Mouse (Mus musculus) lung, adult 18-20 months (tissue): ENCODE measurements around the gene Naa16.
A peak's percentile ranks its signal among the peaks of the same experiment; 100 is the strongest.

Experiments used
- DNase-seq, 2 experiments: peaks; one replicate each; pipeline ENCODE4 v3.0.0; 2022; ENCODE audit warnings: mixed read lengths in 2 of 2

Naa16 gene

DNA sequence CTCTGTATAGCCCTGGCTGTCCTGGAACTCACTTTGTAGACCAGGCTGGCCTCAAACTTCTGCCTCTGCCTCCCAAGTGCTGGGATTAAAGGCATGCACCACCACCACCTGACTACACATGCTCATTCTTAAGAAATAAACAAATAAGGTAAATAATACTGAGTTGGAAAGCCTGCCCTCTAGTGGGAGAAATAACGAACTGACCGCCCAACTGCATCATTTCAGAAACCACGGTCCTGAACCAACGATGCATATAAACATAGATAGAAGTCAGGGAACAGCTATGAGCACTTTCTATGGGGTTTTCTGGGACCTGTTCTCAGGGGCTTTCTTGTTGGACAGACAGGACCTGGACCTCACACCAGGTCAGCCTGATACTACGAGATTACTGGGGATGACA is 63.5 kb downstream of the Naa16 start:
- DNase-seq: peak in 1 of 2 experiments; percentile 24

DNA sequence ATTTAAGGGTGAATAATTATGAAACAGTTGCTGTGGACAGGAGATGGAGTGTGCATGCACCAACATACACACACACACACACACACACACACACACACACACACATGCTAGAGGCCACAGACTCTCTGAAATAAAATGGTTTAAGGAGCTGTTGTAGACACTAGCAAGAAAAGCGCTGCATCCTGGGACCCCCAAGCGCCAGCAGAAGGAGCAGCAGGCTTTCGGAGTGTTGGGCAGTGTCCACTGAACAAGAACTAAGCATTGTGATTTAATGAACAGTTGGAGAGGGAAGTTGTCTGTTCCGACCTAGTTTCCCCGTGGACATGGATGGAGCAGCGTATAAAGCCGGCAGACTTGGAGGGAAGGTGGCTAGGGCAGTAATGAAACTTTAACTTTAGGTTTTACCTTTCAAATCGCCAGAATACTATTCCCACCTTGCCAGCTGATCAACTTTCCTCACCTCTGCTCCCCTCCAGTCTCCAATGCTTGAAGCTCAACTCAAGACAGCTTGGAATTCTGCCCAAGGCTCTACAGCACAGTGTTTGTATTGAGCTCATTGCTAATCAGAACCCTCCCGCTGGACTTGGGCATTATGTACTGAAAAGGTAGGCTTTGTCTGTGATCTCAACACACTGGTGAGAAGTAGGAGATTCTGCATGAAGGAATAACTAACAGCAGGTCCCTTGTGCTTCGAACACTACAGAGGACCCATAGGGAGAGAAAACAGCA is 66.3 kb downstream of the Naa16 start:
- DNase-seq: peak in 1 of 2 experiments; percentile 20

DNA sequence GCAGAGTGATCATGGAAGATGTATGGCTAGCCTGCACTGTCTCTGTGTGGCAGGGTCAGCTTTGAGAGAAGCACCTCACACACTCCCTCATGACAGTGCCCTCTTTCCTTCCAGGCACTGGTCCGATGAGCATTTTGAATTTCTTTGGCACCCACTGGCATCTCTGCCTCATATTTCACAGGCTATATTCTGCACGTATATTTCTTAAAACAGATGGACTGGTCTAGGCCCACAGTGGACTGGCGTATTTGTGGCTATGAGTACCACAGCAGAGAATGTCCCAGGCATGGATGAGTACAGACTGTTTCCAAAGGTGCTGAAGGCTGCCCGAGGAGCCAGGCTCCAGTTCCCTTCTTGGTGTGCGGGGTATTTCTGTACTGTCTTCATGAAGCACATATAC is 68.7 kb downstream of the Naa16 start:
- DNase-seq: no peak

DNA sequence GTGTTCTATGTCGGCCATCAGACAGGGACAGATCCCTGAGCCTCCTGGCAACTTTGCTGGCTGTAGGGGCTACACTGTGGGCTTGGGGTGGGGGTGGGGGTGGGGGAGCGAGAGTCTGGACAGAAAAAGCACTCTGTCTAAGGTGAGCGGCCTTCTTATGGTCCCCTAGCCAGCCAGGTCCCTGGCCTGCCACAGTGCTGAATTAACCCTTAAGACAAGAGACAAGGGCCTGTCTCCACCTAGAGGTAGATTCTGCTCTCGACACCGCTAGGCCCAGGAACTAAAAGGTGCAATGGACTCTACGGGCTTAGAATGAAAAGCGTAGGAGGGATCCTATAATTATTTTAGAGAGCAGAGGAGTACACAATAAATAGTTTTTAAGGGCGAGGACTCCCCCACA is 69.4 kb downstream of the Naa16 start:
- DNase-seq: peak; percentile 28 to 53

DNA sequence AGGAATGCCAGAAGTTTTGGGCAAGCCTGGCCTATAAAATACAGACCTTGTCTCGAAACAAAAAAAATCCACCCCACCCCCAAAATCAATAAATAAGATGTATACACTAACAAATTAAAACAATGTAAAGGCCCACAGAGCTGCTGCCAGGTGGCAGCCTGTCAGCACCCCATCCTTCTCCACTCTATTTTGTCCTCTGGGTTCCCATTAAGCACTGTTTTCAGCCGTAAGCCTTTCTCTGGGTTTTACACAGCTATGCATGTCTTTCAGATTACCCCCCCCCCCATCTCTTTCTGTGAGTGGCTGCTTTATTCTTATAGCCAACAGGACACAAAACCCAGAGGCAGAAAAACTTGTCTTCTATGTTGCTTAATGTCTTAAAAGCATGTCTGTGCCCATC is 73.0 kb downstream of the Naa16 start:
- DNase-seq: no peak

DNA sequence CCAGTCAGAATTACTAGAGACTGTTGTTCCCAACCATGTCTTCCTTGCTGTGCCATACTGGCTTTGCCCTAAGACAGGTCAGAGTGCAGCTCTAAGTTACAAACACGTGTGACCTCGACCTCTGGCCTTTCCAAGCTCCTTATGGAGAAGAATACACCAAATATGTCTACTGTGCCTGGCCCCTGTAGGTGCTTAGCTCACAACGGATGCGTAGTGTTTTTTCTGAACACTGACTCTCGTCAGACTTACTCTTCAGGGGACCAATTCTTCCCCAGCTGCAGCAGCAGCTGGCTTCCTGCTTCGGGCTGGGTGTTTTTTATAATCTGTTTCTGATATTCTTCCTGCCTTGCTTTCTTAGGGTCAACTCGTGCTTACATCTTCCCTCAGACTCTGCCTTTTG is 74.7 kb downstream of the Naa16 start:
- DNase-seq: no peak

DNA sequence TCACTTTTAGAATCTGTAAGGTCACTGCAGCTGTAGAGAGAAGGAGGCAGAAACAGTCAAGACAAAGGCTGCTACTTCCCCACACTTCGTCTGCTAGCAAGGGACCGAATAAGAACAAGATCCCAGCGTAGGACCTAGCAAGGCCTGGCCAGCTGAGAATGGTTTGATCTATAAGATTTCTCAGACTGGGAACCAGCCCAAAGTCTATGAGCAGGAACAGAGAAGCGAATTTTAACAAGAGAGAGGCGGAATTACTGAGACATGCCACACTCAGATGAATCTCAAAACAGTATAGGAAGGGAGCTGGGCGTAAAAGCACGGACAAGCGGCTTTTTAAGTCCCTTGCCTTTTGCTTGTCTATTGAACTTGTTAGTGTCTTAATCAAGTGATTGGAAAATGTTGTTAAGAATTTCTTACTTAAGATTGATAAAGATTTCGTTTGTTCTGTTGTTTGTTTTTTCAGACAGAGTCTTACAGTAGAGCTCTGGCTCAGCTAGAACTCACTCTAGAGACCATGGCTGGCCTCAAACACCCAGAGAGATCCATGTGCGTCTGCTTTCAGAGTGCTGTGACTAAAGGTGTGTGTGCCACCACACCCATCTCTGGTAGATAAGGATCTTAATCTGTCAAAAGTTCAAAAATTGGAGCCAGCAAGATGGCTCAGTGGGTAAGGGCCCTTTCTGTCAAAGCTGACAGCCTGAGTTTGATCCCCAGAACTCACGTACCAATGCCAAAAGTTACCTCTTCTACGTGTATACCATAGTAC is 76.2 kb downstream of the Naa16 start:
- no peak for DNase-seq

DNA sequence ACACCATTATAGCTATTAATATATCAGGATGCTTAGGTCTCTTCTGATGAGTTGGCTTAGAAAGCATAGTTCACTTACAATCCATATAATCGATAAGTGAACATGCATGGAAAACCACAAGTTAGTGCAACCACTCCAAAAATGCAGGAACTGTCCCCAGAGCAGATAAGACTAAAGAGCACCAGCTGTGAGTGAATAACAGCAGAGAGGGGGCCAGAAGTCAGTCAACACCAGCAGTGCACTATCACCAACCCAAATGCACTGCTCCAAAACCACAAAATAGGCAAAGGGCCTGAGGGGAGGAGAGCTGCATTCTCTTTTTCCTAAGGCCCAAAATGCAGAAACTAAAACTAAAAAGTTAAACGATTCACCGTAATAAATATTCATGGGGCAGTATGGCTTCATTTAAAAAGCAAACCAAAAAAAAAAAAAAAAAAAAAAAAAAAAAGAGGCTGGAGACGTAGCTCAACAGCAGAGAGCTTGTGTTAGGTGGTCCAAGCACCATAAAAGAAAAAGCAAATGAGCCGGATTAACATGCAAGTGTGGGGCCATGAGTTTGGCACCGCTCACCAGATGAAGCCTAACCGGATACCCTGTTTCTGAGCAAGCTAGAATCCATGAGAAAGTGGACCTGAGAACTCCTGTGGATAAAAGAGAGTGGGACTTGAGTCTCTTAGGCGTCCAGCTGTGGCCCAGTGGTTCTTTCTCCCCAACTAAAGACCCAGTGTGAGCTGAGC is 77.0 kb downstream of the Naa16 start:
- DNase-seq: no peak

DNA sequence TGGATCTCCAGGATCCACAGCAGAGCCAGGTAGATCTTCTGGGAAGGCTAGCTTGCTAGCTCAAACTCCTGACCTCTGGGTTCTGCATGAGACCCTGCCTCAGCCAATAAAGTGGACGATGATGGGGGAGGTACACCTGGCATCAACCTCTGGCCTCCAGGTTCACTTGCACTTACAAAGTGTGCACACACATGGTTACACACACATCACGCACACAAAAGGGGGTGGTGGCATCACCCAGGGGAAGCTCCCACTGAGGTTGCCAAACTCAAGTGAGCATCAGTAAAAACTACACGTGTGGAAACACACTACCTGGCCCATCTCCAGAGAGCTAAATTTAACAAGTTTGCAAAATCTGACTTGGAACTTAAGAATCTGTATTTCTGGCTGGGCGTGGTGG is 77.9 kb downstream of the Naa16 start:
- DNase-seq: no peak

DNA sequence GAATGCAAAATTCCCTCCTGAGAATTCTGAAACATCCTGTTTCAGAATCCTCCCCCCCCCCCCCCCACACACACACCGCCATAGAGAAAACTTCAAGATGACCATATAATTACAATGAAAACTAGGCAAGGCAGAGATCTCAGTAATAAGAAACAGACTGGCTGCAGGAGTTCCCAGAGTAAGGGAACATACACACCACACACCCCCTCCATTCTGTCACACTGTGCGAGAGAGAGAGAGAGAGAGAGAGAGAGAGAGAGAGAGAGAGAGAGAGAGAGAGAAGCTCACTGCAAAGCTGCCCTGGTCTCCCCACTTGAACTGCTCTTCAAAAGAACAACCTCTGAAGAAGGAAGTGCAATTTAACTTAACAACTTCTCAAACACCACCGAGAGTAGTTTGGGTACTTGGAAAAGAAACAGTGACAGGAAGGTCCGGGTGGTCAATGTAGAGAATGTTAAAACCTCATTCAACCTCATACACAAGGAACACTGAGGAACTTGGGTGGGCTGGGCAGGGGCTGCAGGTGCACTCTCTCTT is 78.6 kb downstream of the Naa16 start:
- no peak for DNase-seq

DNA sequence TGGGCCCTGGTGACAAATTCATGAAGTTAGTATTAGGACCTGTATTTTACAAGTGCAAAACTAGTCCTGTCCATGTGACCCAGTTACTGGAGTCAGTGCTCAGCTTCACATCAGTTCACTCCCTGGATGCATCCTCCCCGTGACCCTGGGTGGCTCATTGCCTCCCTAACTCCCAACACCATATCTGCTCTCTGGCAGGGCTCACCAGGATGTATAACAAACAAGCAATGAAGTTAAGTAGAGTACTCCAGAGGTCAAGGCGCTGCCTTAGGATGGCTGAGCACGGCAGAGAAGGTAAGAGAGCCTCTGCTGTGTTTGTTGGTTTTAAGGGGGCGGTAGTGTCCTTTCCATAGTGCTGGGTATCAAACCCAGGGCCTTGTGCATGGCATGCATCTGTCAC is 81.5 kb downstream of the Naa16 start:
- DNase-seq: no peak

DNA sequence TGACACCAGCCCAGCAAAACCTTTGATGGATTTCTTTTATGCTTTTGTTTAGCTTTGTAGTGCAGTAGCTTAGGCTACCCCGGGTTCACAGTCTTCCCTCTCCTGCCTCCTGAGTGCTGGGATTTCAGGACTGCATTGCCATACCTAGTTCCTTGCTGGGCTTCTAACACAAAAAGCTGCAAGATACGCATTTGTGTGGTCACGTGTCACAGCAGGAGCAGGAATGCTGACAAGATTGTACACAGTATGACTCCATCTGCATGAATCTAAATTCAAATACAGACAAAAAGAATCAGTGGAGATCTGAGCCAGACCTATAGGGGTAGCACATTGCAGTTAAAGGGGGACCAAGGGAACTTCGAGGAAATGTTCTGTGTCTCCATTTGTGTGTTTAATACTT is 82.2 kb downstream of the Naa16 start:
- no peak for DNase-seq

DNA sequence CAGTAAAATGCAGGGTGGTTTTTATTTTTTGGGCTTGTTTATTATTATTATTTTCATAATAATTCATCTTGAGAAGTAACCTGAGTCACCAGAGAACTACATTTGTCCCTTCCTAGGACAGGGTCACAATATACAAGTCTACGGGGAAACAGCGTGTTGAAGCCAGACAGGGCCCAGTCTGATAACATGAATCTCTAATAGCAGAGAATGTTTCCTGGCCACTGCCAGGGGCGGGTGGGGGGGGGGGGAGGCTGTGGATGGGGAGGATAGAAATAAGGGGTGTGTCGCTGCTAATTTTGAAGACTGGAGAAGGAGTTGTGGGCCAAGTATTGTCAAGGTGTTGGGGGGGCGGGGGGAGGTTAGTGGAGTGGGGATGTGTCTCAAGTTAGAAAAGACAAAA is 82.7 kb downstream of the Naa16 start:
- no peak for DNase-seq

DNA sequence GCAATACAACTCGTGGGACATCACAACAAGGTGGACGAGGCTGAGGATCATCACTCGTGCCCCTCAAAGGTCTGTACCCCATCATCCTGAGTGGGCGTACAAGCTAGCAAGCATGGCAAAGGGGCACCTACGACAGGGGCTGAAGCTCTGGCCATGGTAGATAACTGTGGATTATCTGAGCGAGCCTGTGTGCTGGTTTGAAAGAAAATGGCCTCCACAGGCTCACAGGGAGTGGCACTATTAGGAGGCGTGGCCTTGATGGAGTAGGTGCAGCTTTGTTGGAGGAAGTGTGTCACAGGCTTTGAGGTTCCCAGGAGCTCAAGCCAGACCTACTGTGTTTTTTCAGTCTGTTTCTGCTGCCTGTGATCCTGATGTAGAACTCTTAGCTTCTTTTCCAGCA is 83.4 kb downstream of the Naa16 start:
- DNase-seq: no peak

DNA sequence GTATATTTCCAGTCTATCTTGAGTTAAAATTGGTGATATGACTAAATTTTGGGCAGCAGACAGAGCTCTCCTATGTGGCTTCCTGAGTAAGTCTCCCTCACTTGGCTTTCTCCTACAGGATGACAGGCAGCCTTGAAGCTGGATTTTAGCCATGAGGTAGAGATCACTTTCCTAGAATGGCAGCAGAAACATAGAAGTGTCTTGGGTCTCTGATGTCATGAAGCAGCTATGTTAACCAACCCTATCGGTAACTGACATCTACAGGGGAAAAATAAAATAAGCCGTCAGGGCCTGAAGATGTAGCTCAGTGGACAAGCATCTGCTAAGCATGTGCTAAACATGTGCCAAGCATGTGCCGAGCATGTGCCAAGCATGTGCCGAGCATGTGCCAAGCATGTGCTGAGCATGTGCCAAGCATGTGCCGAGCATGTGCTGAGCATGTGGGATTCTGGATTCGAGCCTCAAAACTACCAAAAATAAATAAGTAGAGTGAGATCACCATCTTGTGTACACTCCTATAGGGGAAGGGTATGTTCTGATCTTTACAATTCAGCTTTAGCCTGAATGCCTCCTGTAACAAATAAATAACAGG is 85.6 kb downstream of the Naa16 start:
- DNase-seq: no peak

DNA sequence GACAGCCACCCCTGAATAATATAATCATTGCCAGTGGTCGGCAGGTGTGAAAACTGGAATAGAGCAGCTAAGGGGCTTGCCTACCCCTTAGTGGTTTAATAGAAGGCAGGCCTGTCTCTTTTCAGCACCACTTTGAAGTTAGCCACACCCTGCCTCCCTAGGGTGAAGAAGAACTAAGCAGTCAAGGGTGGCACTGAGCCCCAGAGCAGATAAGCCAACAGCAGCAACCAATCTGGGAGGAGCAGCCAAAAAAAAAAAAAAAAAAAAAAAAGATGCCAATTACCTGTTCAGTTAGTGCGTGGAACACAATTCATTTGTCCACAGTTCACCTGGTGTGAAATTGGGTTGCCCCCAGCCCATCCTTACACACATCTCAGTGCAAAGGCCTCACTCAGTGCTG is 87.4 kb downstream of the Naa16 start:
- no peak for DNase-seq

DNA sequence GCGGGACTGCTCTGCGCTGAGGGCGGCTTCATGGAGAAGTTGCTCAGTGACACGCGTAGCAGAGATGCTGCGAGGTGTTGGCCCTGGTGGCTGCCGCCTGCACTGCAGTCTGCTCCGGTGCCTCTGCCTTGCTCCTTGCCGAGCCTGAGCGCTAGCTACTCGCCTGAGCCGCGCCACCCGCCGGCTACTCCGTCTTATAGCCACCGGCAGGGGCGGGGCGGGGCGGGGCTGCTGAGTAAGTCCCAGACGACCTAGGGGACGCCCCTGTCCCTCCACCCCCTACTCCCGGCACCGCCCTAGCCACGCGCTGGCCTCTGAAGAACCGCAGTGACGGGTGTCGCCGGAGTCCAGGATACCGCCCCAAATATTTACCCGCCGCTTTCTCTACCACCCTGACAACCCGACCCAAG is 89.1 kb downstream of the Naa16 start, which contains the start of gene Rgcc:
Gene Rgcc, minus strand, starts transcription at position 180 of the 410 bp plus-strand sequence.
- DNase-seq: peak; percentile 97 to 98

DNA sequence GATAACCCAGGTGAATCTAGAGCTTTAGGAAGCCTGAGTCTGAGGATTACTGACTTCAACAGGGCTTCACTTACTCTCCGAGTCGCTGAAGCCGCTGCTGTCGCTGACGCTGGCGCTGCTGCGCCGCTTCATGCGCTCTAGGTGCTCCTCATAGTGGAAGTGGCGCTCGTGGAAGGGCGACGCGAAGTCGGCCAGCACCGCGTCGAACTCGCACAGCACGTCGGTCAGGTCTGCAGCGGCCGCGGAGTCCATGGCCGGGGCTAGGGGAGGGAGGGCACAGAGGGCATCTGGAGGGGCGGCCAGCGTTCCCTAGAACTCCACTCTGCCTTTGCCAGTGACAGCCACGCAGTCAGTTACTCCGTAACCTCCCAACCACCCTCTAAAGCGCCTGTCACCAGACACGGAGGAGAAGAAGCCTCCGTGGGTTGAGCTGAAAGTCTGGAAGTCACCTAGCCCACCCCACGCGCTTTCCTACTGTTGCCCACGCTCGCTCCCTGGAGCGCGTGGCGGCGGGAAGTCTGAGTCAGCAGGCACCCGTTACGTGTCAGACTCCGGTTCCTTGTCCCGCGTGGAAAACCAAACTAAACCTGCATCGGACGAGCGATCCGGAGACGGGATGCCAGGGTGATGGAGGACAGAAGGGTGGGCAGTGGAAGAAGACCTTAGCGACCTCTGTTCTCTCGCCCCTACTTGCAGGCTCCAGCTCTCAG is 89.8 kb downstream of the Naa16 start:
- no peak for DNase-seq

DNA sequence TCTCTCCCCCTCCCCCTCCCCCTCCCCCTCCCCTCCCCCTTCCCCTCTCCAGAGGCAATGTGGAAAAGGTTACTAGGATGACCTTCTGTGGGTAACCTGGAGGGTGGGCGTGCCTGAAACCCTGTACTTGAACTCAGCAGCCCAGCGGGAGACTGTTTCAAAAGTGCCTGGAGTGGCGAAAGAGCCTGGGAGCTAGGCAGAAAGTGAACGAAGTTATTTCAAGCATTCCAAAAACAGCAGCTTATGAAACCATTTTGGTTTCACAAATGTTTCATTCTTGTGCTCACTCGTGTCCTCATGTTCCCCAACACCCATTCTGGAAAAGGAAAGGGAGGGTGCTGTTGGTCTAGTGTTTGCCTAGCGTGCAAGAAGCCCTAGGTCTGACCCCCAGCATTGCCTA is 90.8 kb downstream of the Naa16 start:
- DNase-seq: peak; percentile 74 to 83

DNA sequence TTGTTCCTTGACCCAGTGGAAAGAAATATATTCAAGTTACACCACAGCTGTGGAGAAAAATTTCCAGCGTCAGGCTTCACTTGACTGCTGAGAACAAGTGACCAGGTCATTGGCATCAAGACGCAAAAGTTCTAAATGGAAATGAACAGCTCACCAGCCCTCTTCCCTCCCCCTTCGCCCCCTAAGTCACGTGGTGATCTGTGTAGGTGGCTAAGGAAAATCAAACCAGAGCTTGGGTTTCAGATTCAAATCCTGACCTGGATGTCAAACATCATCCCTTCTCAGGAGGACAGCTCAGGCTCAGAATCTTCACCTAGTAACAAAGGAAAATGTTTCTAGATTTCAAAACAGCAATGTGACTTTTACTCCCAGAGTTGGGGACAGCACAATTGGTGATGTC is 91.3 kb downstream of the Naa16 start:
- DNase-seq: no peak

DNA sequence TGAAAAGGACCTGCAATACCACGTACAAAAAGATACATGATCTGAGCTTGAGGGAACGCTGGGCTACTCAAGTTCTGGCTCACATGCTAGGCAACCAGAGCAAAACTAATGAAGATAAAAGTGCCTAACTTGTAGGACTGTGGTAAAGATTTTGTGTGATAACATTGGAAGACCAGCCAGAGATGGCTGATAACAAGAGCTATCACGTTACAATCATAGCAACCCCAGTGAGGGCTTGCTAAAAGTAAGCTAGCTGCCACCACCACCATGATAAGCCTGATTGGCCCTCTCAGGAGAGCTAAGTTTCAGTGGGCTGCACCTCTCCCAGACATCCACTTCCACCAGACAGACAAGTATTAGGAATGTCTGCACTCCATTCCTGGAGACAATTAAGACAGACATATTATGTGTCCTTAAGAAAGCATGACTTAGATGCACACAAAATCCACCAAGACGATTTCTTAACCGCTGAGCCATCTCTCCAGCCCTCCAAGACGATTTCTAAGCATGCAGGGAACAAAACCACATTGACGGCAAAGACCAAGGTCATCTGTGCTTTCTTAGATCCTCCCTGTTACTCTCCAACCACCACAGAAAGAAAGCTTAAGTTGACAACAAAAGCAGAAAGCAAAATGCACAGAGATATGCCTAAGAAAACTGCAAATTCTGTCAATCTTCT is 92.1 kb downstream of the Naa16 start:
- DNase-seq: no peak

DNA sequence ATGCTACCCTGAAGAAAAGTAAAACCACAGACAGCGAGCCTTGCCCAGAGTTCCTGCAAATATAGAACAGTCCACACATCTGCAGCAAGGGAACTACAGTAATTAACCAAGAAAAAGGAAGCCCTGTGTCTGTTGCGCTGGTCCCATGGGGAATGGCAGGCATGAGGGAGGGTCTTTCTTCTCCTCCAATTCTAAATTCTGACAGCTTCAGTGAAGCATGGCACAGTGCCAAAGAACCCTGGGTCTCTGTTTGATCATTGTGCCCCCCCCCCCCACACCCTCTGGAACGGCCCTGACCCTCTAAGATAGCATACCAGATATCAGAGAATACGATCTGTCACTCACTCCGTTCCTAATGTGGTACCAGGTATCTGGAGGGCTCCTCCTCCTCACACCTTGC is 93.7 kb downstream of the Naa16 start:
- no peak for DNase-seq
